Mouse (Mus musculus) megakaryocyte, embryonic 14.5 days (primary cell): ENCODE results near the gene Gsto2.

Experiments
- FLI1 ChIP-seq: IDR thresholded peaks from 2 replicates; pipeline ENCODE4 v1.6.1; 2012; ENCODE audit warnings: low read length, inconsistent platforms, mixed read lengths
- GATA1 ChIP-seq: IDR thresholded peaks from 3 replicates; pipeline ENCODE4 v1.6.1; 2012; ENCODE audit warnings: mixed read lengths, low read length, inconsistent platforms, borderline replicate concordance

DNA sequence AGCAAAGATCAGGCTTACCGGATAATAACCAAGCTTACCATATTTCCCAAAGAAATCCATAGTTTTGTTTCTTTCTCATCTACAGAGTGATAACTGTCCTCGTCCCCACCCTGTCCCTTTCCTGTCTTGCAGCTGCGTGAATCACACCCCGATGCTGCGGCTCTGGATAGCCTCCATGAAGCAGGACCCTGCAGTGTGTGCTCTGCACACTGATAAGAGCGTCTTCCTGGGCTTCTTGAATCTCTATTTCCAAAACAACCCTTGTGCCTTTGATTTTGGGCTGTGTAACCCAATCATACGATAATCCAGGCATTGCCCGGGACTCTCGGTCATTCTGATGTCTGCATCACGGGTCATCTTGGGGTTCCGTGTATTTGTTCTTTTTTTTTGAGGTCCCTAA, 20.6 kb downstream of the Gsto2 start:
- no peak for TF ChIP-seq GATA1
- TF ChIP-seq FLI1 = no peak
